Mouse (Mus musculus) thymus, adult 18-20 months (tissue): ENCODE results near the gene Wrap53.

Source experiments
- DNase-seq, 2 experiments: peaks; one replicate each; pipeline ENCODE4 v3.0.0; 2022; ENCODE audit warnings: mixed read lengths in 2 of 2

Wrap53 gene

GRCm38 (mm10) chr11:69528031-69528390 lies 52.0 kb downstream of the Wrap53 start:
- DNase-seq = no peak

DNA sequence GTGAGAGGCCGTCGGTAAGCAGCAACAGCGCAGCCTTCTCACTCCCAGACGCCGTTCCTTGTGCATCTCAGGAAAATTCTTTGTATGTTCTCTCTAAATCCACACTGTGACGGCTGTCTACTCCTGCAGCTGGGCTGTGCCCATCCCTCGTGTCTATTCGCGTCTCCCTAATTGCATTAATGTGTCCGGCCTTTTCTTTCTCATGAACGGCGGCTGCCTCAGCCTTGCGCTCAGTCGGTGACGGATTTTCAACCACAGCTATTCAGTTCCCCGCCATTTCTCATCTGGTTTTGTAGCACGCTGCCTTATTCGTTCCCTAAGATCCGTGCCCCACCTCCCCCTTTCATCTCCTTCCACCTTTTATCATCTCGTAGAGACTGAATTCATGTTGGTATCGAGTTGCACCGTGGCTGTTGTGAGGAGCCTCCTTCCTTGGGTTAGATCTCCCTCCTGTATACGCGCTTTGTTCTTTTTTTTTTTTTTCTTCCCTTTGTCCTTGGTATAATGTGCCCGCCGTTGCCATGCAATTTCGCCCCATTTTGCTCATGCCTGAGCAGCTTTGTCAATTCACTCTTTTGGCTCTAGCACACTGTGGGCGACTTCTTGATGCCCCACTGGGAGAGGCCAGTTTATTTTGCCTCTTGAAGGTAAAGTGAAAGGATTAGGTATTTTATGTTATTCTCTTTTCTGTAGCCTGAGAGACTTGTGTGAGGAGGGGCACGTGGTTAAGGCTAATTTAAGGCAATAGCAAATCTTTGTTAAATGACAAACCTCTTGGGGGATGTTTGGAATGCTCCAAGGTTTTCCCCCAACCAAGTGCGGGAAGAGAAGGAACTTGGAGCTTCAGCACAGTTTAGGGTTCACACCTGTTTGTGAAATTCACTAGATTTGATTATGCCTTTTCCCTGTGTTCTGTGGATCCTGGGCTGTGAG lies 52.7 kb downstream of the Wrap53 start:
- no peak for DNase-seq

DNA sequence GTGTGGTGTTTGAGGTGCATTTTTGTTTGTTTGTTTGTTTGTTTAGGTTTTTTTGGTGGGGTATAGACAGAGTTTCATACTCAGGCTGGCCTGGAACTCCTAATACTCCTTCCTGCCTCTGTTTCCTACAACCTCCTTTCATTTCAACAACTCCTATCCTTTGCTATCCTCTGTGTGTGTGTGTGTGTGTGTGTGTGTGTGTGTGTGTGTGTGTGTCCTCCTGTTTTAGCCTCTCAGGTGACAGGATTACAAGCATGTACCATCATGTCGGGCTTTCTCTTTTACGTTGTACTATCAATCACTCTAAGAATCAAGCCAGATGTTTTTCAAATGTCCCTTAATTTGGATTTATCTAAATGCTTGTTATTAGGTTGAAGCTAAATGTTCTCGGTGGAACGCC lies 53.4 kb downstream of the Wrap53 start:
- no peak for DNase-seq

GRCm38 (mm10) chr11:69525661-69526060 lies 54.4 kb downstream of the Wrap53 start:
- no peak for DNase-seq

- no peak for DNase-seq
Observed at GRCm38 (mm10) chr11:69523651-69524050, 56.4 kb downstream of the Wrap53 start.

GRCm38 (mm10) chr11:69521526-69522149 lies 58.4 kb downstream of the Wrap53 start:
- DNase-seq = no peak

DNA sequence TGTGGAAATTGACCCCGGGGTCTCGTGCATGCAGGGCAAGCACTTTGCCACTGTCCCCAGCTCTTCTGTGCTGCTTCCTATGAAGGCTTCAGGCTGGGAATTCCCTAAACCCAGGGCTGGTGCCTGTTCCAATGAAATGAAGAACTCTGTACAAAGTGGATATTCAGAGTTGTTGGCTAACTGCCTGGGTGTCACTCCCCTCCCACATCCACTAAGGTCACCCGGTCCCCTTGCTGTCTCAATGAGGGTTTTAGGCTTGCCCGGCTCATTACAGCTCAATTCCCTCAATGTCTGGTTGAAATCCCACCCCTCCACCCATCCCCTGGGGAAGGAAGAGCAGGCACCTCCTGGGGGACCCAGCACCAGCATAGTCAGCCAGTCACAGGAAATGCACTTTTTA lies 60.1 kb downstream of the Wrap53 start:
- DNase-seq = no peak

- DNase-seq = no peak
Observed at GRCm38 (mm10) chr11:69516661-69517060, 63.4 kb downstream of the Wrap53 start.

DNA sequence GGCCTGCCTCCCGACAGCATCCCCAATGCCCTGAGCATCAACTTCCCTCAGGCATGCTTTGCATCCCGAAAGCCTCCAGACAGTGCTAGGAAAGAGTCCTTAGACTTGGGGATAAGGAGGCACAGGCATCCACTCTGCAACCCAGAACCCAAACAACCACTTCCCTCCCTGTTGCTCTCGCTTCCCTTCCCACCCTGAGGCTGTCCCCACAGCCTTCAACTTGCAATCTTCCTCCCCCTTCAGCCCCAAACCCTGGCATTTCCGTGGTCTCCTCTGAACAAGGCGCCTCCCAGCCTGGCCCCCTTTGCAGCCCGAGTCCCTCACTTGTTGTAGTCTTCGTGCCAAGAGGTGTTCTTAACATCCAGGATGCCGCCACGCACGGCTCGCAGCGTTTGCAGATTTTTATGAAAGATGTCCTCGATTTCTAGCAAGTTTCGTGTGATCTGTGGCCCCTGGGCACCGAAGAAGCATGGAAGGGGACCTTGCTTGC lies 63.9 kb downstream of the Wrap53 start:
- no peak for DNase-seq

DNA sequence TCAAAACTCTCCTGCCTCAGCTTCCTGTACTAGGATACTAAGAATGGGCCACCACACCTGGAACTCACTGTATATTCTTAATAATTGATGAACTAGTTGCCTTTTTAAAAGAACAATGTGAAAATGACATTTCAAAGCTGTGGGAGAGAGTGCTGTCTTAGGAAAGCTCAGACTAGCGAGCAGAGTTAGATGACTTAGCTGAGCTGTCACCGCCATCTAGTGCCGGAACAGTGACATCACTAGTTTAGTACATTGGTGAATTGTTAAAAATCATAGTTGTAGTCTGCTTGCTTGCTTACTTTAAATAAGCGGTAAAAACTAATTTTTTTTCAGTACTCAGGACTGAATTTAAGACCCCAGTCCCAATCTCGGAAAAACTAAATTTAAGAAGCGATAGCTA lies 66.2 kb downstream of the Wrap53 start:
- no peak for DNase-seq
